Mouse (Mus musculus) activated CD4-positive, CD25-positive, alpha-beta regulatory T cell (primary cell): ENCODE measurements around the gene Rpl38. TPM values are rescaled to one million over a fixed set of nuclear protein-coding genes. Genes with fewer than 3 reads are reported as not detected.

Experiments used
- polyA plus RNA-seq, 2 experiments: library from polyadenylated mRNA; unstranded; fragments of 100-300 nt; shearing (Covaris generic); gene quantifications; one replicate each; pipeline ENCODE4 v1.2.1; 2017

Gene Rpl38
- 100 to 1,000 TPM; 444 to 637 TPM for polyA plus RNA-seq

DNA sequence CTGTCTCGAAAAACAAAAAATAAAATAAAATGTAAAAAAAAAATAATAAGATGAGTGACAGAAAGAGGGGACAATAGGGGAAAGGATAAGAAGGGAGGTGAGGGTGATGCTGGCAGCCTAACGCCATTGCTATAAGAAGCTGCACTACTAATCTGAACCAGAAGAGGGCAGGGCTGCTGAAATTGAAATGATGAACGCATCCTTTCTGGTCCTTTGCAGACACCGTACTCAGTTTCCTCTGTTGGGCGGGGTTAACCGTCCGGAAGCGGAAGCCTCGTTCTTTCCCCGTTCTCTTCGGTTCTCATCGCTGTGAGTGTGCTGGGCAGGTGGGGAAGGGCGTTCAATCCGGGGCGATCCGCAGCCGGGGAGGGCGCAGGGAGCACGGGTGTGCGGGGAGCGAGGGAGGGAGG is at the start of gene Rpl38:
Rpl38 (plus strand) TSS at position 224 of the 410 bp plus-strand sequence.

DNA sequence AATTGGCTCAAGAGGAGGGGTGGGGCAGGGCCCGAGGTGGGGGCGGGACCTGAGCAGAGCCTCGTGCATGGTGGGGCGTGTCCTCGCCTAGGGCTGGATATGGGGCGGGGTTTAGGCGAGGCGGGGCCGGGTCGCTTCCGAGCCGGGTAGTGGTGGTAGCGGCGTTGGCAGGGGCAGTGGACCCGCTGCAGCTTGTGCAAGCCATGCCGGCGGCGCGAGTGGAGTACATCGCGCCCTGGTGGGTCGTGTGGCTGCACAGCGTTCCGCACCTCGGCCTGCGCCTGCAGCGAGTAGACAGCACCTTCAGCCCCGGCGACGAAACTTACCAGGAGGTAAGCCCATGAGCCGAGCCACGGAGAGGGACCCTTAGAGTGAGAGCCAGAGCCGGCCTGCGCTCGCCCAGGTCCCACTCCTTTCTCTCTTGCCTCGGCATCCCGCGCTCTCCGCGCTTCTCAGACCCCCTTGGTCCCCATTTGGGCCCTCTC is 7.1 kb downstream of the Rpl38 start, which contains the start of gene Ttyh2:
Ttyh2 (plus strand) TSS at position 91 of the 485 bp plus-strand sequence.

Other genes starting within 250 kb of the Rpl38 start
- 1 to 10 TPM in 1 of 2 experiments, under 1 TPM in 1; 0.74 to 3.4 TPM for gene Ttyh2, start 6.9 kb downstream of the Rpl38 start, polyA plus RNA-seq
- not detected for gene Dnaic2, start 58.9 kb downstream of the Rpl38 start, polyA plus RNA-seq
- under 1 TPM; 0.57 to 0.62 TPM for gene Kif19a, start 96.9 kb downstream of the Rpl38 start, polyA plus RNA-seq
- gene Btbd17, start 127.4 kb downstream of the Rpl38 start, polyA plus RNA-seq, result under 1 TPM in 1 of 2 experiments, not detected in 1; 0.85 TPM
- gene Gpr142, start 130.4 kb downstream of the Rpl38 start, polyA plus RNA-seq, result not detected
- under 1 TPM in 1 of 2 experiments, not detected in 1; 0.23 TPM for gene Gprc5c, start 182.6 kb downstream of the Rpl38 start, polyA plus RNA-seq
- gene Cd300a, start 221.5 kb downstream of the Rpl38 start, polyA plus RNA-seq, result 1 to 10 TPM in 1 of 2 experiments, under 1 TPM in 1; 0.32 to 2.8 TPM